Mouse (Mus musculus): ENCODE results near the gene Kcnh3. TPM values are rescaled to one million over a fixed set of nuclear protein-coding genes. Genes with fewer than 3 reads are reported as not detected.
A peak's percentile ranks its signal among the peaks of the same experiment; 100 is the strongest.

Gene Kcnh3
- 166 and 196 TPM in 2 replicates for polyA plus RNA-seq (2012; rRNA removed)

DNA sequence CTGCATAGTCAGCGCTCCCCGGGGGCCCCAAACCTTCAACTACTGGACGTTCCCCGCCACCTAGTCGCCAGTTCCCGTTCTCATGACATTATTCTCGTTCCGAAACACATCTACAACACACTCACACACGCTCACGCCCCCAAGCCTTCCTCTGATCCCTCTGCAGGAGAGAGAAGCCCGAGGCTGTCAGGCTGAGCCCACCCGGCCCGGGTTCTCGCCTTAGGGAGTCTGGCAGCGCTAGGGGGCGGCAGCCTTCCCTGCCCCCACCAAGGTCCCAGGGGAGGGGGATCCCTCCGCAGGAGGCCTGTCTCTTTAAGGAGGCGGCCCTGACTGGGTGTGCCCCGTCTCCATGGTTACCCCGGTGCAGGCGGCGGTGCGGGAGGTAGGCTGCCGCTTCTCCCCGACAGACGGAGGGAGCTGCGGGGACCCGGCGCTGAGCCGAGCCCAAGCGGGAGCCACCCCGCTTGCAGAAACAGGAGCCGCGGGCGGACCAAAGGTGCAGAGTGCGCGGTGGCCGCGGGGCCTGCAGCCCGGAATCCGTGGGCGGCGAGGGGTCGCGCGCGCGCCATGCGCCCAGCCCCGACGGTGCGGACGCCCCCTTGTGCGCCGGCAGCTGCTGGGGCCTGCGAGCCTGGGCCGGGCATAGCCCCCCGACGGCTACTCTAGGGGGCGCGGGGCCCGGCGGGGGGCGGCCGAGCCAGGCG is at the start of gene Kcnh3:
Gene Kcnh3, plus strand, starts transcription at position 654 of the 704 bp plus-strand sequence.
- peak in 1 of 2 experiments; percentile 84 for DNase-seq (ENCODE audit: extremely low spot score in 1 of 2, low spot score in 1 of 2)

GRCm38 (mm10) chr15:99179639-99180038 is 45.0 kb upstream of the Kcnh3 start:
- no peak for DNase-seq (ENCODE audit: extremely low spot score in 1 of 2, low spot score in 1 of 2)

DNA sequence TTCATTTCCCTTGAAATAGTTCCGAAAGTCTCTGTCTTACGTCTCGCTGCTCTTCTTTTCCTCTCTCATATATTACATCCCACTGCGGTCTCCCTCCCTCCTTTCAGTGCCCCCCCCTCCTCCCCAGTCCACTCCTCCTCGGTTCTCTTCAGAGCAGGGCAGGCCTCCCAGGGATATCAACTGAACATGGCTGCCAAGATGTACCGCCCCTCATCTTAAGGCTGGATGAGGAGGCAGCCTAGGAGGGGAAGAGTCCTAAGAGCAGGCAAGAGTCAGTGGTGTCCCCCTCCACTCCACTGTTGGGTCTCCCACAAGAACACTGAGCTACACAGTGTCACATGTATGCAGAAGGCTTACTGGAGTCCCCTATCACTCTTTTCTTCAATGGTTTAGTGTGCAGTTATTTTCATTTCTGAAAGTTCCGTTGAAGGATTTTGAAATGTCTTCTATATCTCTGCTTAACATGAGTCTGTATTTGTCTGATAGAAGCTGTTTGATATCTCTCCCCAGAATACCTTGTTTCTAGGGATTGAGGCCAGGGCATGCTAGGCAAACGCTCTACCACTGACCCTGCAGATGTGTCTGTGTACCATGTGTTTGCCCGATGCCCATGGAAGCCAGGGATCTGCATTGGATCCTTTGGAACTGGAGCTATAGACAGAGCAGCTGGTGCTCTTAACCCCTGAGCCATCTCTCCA is 40.3 kb upstream of the Kcnh3 start:
- DNase-seq (ENCODE audit: extremely low spot score in 1 of 2, low spot score in 1 of 2): no peak

DNA sequence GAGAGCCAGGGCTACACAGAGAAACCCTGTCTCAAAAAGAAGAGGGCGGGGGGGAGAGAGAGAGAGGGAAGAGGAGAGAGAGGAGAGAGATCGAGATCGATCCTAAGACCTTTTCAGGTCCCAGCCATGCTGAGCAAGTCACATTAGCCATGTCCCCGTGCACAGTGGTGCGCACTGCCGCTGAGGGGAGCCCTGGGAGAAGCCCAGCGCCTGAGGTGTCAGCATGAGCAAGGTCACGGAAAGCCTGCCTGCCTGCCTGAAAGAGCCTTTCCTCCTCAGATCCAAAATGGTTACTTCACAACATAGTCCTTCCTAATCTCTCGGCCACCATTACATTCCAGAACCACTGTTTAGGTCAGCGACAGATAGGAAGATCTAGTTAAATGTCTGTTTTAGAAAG is 30.3 kb upstream of the Kcnh3 start:
- DNase-seq (ENCODE audit: extremely low spot score in 1 of 2, low spot score in 1 of 2): no peak

GRCm38 (mm10) chr15:99195043-99195442 is 29.6 kb upstream of the Kcnh3 start:
- no peak for DNase-seq (ENCODE audit: extremely low spot score in 1 of 2, low spot score in 1 of 2)

- DNase-seq (ENCODE audit: extremely low spot score in 1 of 2, low spot score in 1 of 2): peak in 1 of 2 experiments; percentile 60
These were observed 25.9 kb upstream of the Kcnh3 start for GRCm38 (mm10) chr15:99198761-99199160.

DNA sequence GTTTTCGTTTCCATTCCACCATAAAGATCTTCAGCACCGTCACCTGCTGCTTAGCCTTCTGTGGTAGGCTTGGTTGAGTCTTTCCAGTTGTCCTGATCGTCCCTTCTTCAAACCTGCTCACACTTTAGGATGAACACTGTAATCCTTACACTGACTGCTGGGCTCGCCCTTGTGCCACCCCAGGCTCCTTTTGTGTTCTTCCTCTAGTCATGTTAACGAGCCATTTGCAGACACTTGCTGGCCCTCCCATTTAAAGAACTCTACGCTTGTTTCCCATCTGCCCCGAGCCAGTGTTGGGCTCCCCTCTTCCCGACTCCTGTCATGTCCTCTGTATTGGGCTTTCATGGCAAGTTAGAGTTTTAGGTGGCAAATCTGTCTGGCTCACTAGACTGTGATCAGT is 18.7 kb upstream of the Kcnh3 start:
- DNase-seq (ENCODE audit: extremely low spot score in 1 of 2, low spot score in 1 of 2): no peak

- DNase-seq (ENCODE audit: extremely low spot score in 1 of 2, low spot score in 1 of 2): no peak
These were observed 11.5 kb upstream of the Kcnh3 start for GRCm38 (mm10) chr15:99213183-99213582.

DNA sequence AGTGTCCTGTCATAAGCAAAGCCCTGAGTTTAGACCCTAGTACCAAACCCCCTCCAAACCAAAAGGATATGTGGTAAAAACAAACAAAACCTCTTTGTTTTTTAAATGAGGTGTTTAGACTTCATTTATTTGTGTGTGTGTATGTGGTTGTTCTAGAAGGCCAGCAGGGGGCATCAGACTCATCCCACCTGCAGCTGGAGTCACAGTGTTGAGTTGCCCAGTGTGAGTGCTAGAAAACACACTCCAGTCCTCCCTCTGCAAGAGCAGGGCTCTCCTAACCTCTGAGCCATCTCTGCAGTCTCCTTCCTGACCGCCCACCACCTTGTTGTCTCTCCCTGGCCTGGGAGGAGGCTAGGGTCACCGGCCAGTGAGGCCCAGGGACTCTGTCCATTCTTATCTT is 9.7 kb upstream of the Kcnh3 start:
- DNase-seq (ENCODE audit: extremely low spot score in 1 of 2, low spot score in 1 of 2): no peak

- no peak for DNase-seq (ENCODE audit: extremely low spot score in 1 of 2, low spot score in 1 of 2)
These were observed 8.8 kb upstream of the Kcnh3 start for GRCm38 (mm10) chr15:99215741-99216463.

DNA sequence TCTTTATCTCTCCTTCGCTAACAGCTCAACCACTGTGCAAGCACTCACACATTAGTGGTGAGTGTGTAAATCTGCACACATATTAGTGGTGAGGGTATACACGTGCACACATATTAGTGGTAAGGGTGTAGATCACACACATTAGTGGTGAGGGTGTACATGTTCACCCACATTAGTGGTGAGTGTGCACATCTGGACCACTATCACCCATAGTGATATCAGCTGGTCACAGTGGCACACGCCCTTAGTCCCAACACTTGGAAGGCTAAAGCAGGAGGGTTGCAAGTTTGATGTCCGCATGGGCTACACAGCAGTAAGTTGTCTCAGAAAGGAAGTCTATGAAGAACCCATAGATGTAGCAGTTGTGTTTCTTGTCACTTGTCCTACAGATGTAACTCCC is 7.0 kb upstream of the Kcnh3 start:
- DNase-seq (ENCODE audit: extremely low spot score in 1 of 2, low spot score in 1 of 2): no peak

GRCm38 (mm10) chr15:99221315-99221952 is 3.2 kb upstream of the Kcnh3 start:
- DNase-seq (ENCODE audit: extremely low spot score in 1 of 2, low spot score in 1 of 2): peak in 1 of 2 experiments; percentile 42

GRCm38 (mm10) chr15:99222794-99223584 is 1.7 kb upstream of the Kcnh3 start:
- DNase-seq (ENCODE audit: extremely low spot score in 1 of 2, low spot score in 1 of 2): no peak

DNA sequence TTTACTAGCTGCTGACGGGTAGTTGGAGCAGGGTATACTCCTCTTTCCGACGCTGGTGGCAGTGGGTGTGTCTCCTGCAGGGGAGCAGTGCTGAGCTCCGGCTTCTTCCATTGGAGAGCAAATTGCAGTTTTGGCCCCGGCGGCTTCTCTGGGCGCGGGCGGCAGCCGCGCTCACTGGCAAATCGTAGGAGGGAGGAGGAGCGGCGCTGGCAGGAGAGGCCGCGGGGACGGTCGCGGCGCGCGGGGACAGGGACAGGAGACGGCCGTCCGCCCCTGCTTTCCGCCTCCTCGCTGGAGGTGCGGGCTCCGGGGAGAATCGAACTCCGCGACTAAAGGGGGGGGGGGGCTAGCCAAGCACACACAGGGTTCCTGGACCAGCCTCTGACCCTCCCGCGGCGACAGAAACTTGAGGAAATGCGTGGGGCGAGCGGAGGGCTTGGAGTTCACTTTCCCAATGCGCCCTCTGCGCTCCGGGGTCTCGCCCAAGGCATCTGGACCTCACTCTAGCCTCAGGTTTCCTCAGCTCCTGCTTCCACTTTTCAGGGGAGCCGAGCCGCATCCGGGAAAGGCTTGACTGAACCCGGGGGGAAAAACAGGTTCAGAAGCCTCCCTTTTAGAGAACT is 965 bp upstream of the Kcnh3 start:
- DNase-seq (ENCODE audit: extremely low spot score in 1 of 2, low spot score in 1 of 2): peak; percentile 64 to 83

GRCm38 (mm10) chr15:99225081-99225810 is 585 bp downstream of the Kcnh3 start:
- peak in 1 of 2 experiments; percentile 73 for DNase-seq (ENCODE audit: extremely low spot score in 1 of 2, low spot score in 1 of 2)

DNA sequence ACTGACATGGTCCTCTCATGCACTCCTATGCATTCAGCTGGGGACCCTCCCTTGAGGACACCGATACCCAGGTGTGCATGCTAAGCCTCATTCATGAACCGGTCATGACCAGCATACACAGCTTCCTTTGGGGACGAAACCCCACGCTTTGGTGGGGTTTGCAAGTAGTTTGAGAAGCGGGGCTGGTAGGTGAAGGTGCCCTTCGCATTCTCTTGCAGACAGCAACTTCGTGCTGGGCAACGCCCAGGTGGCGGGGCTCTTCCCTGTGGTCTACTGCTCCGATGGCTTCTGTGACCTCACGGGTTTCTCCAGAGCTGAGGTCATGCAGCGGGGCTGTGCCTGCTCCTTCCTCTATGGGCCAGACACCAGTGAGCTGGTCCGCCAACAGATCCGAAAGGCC is 1.4 kb downstream of the Kcnh3 start:
- no peak for DNase-seq (ENCODE audit: extremely low spot score in 1 of 2, low spot score in 1 of 2)

- no peak for DNase-seq (ENCODE audit: extremely low spot score in 1 of 2, low spot score in 1 of 2)
These were observed 7.3 kb downstream of the Kcnh3 start for GRCm38 (mm10) chr15:99231998-99232397.

- DNase-seq (ENCODE audit: extremely low spot score in 1 of 2, low spot score in 1 of 2): no peak
These were observed 9.1 kb downstream of the Kcnh3 start for GRCm38 (mm10) chr15:99233719-99234118.
